Mouse (Mus musculus): Measurements from ENCODE around the gene Plxnb1. TPM values are rescaled to one million over a fixed set of nuclear protein-coding genes. Genes with fewer than 3 reads are reported as not detected.

The Plxnb1 gene
- polyA plus RNA-seq, 1 experiment from 2014 or later = 11.2 TPM

DNA sequence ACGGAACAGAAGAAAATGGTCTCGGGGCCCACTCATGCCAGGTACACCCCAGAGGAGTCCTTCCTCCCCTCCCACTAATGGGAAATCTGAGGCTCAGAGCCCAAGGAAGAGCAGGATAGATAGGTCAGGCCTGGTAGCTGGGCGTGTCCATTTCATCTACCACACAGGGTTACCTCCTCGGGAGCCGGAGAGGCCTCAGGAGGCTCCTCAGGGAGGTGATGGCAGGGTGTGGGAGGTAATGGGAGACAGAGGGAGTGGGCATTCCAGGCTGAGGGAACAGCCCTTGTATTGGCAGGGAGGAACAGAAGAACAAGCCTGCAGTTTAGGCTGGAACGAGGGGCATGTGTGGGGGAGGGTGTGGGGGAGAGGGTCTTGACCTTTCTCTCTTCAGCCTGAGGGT lies 1.7 kb downstream of the Plxnb1 start:
- Histone ChIP-seq H3K27me3 (no peaks in the 10 kb centered on the region), H3K36me3 (peaks cover 22% of the 10 kb centered on the region), H3K4me2 (peak overlapping the region; percentile 81), H3K9me3 (no peaks in the 10 kb centered on the region), H3K9ac (peak overlapping the region; percentile 8; the same call in 1 of the 2 replicates), H3K4me3 (peak overlapping the region; percentile 70), H3K4me1 (peaks cover 52% of the 10 kb centered on the region), H3K27ac (peak overlapping the region; percentile 100)
- WGBS = 20% methylated on average over 6 of the region's 6 CpGs
- no peak for ATAC-seq (ENCODE audit: insufficient number of reproducible peaks, low FRiP score, low TSS enrichment, low read depth)

DNA sequence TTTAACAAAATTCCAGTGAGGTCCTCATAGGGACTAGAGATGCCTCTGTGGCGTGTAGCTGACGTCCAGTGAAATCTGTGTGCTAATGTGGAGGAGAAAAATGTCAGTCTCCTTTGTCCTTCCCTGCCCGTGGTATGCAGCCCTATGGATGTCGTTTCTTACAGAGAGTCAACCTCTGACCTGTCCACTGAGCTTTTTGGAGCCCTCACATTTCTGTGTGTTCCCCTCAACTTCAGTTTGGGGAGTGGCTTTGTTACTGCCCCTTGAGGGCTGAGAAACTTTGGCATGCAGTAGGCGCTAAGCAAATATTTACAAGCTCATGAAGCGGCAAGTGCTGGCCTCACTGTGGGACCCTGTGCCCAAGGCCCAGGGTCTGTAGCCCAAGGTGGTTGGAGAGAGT lies 2.1 kb downstream of the Plxnb1 start:
- WGBS = 21% methylated on average over 6 of the region's 6 CpGs
- no peaks in the 10 kb centered on the region for H3K9me3 ChIP-seq
- peak overlapping the region; percentile 100 for H3K27ac ChIP-seq
- H3K27me3 ChIP-seq = no peaks in the 10 kb centered on the region
- H3K9ac ChIP-seq = peak overlapping the region; percentile 8; the same call in 1 of the 2 replicates
- peak overlapping the region; percentile 81 for H3K4me2 ChIP-seq
- H3K4me1 ChIP-seq = peaks cover 52% of the 10 kb centered on the region
- peak overlapping the region; percentile 70 for H3K4me3 ChIP-seq
- H3K36me3 ChIP-seq = peaks cover 23% of the 10 kb centered on the region
- no peak for ATAC-seq (ENCODE audit: insufficient number of reproducible peaks, low FRiP score, low TSS enrichment, low read depth)

- Histone ChIP-seq H3K4me1 (peaks cover 52% of the 10 kb centered on the region), H3K9me3 (no peaks in the 10 kb centered on the region), H3K9ac (no peak overlapping the region), H3K36me3 (peaks cover 24% of the 10 kb centered on the region), H3K27ac (peak overlapping the region; percentile 100), H3K4me3 (peak overlapping the region; percentile 11; the same call in 1 of the 2 replicates), H3K27me3 (no peaks in the 10 kb centered on the region), H3K4me2 (peak overlapping the region; percentile 81)
- peak; percentile 38; the same call in 1 of the 2 replicates for ATAC-seq (ENCODE audit: insufficient number of reproducible peaks, low FRiP score, low TSS enrichment, low read depth)
- 56% methylated on average over 5 of the region's 5 CpGs for WGBS
These were observed 2.6 kb downstream of the Plxnb1 start for GRCm38 (mm10) chr9:109097831-109098230.

DNA sequence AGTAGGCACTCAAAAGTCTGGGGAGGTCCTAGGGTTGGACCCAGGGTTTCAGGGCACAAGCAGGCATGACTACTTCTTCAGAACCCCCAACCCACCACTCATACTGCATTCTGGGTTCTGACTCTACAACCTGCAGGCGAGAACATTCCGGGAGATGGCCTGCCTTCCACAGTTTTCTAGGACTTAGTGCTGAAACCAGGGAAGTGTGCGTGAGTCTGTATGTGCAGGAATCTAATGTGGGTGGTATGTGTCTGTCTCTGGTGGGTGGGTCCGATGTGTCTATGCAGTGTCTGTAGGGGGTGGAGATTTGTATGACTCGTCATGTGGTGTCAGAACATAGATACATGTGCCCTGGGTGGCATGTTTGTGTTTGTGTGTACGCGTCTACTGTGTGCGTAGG lies 3.2 kb downstream of the Plxnb1 start:
- peak overlapping the region; percentile 81 for H3K4me2 ChIP-seq
- peak overlapping the region; percentile 100 for H3K27ac ChIP-seq
- peaks cover 52% of the 10 kb centered on the region for H3K4me1 ChIP-seq
- peak overlapping the region; percentile 11 for H3K4me3 ChIP-seq
- no peaks in the 10 kb centered on the region for H3K9me3 ChIP-seq
- no peak for ATAC-seq (ENCODE audit: insufficient number of reproducible peaks, low FRiP score, low TSS enrichment, low read depth)
- 80% methylated on average over 8 of the region's 8 CpGs for WGBS
- peaks cover 26% of the 10 kb centered on the region for H3K36me3 ChIP-seq
- no peaks in the 10 kb centered on the region for H3K27me3 ChIP-seq
- no peak overlapping the region for H3K9ac ChIP-seq

- H3K4me1 ChIP-seq = peaks cover 49% of the 10 kb centered on the region
- H3K4me3 ChIP-seq = peak overlapping the region; percentile 8
- 0 out of 2 replicates have a peak, but pooled peaks have one; percentile 16 for ATAC-seq (ENCODE audit: insufficient number of reproducible peaks, low FRiP score, low TSS enrichment, low read depth)
- no peak overlapping the region for H3K9ac ChIP-seq
- H3K27me3 ChIP-seq = no peaks in the 10 kb centered on the region
- H3K36me3 ChIP-seq = peaks cover 32% of the 10 kb centered on the region
- 34% methylated on average over 6 of the region's 6 CpGs for WGBS
- H3K4me2 ChIP-seq = peak overlapping the region; percentile 81
- H3K27ac ChIP-seq = peak overlapping the region; percentile 100
- no peaks in the 10 kb centered on the region for H3K9me3 ChIP-seq
These were observed 3.8 kb downstream of the Plxnb1 start for GRCm38 (mm10) chr9:109098969-109099368.

GRCm38 (mm10) chr9:109100307-109100928 lies 5.2 kb downstream of the Plxnb1 start:
- no peak overlapping the region for H3K4me2 ChIP-seq
- no peak overlapping the region for H3K4me3 ChIP-seq
- no peak for ATAC-seq (ENCODE audit: insufficient number of reproducible peaks, low FRiP score, low TSS enrichment, low read depth)
- no peak overlapping the region for H3K27ac ChIP-seq
- H3K36me3 ChIP-seq = peaks cover 41% of the 10 kb centered on the region
- H3K9me3 ChIP-seq = no peaks in the 10 kb centered on the region
- H3K27me3 ChIP-seq = no peaks in the 10 kb centered on the region
- WGBS = 84% methylated on average over 20 of the region's 20 CpGs
- H3K9ac ChIP-seq = no peak overlapping the region
- H3K4me1 ChIP-seq = peaks cover 50% of the 10 kb centered on the region

DNA sequence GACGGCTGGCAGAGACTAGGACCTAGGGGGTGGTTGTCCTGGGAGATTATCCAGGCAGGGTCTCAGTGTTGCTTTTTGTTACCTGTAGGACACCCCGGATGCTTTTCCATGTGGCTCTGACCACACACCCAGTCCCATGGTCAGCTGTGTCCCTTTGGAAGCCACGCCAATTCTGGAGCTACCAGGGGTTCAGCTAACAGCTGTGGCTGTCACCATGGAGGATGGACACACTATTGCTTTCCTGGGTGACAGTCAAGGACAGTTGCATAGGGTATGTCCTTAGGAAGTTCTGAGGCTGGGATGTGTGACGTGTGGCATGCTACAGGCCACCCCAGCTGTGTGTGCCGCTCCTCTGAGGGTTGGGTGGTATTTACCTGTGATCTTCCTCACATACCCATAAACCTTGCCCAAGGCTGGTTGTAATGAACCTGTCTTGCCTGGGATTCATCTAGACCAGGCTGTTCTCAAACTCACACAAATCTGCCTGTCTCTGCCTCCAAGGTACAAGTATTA lies 6.8 kb downstream of the Plxnb1 start:
- Histone ChIP-seq H3K4me2 (no peak overlapping the region), H3K4me3 (no peak overlapping the region), H3K27ac (no peak overlapping the region), H3K9ac (no peak overlapping the region), H3K36me3 (peaks cover 56% of the 10 kb centered on the region), H3K4me1 (peaks cover 50% of the 10 kb centered on the region), H3K9me3 (no peaks in the 10 kb centered on the region), H3K27me3 (no peaks in the 10 kb centered on the region)
- 88% methylated on average over 5 of the region's 5 CpGs for WGBS
- no peak for ATAC-seq (ENCODE audit: insufficient number of reproducible peaks, low FRiP score, low TSS enrichment, low read depth)

DNA sequence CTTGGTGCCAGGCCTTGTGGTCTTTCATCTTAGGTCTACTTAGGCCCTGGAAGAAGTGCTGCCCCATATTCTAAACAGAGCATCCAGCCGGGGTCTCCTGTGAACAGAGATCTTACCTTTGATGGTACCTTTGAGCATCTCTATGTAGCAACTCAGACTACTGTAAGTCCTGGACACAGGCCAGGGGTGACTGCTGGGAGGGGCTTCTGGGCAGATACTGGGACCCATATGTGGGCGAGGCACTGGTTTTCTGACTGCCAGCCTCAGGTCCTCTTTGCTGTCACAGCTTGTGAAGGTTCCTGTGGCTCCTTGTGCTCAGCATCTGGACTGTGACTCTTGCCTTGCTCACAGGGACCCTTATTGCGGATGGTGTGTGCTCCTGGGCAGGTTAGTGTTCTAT lies 7.4 kb downstream of the Plxnb1 start:
- H3K4me3 ChIP-seq = no peak overlapping the region
- 89% methylated on average over 3 of the region's 3 CpGs for WGBS
- no peak overlapping the region for H3K27ac ChIP-seq
- no peak overlapping the region for H3K4me2 ChIP-seq
- H3K36me3 ChIP-seq = peaks cover 56% of the 10 kb centered on the region
- ATAC-seq (ENCODE audit: insufficient number of reproducible peaks, low FRiP score, low TSS enrichment, low read depth) = no peak
- H3K9ac ChIP-seq = no peak overlapping the region
- H3K27me3 ChIP-seq = no peaks in the 10 kb centered on the region
- peaks cover 46% of the 10 kb centered on the region for H3K4me1 ChIP-seq
- H3K9me3 ChIP-seq = no peaks in the 10 kb centered on the region

DNA sequence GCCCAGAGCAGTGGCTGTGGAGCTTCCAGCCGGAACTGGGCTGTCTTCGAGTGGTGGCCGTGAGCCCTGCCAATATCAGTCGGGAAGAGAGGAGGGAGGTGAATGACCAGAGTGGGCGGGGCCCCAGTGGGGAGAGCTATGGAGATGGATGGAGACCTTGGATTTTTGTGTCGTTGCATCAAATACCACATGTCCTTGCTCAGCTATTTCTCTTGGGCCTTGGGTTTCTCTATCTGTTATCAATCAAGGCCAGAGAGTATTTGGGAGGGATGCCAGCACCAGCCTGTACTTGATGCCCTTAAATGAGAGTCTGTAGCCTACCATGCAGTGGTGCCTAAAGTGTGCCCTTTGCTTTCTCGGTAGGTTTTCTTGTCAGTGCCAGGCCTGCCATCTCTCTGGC lies 8.1 kb downstream of the Plxnb1 start:
- no peak overlapping the region for H3K27ac ChIP-seq
- ATAC-seq (ENCODE audit: insufficient number of reproducible peaks, low FRiP score, low TSS enrichment, low read depth) = no peak
- H3K9me3 ChIP-seq = no peaks in the 10 kb centered on the region
- H3K4me3 ChIP-seq = no peak overlapping the region
- no peak overlapping the region for H3K4me2 ChIP-seq
- H3K4me1 ChIP-seq = peaks cover 39% of the 10 kb centered on the region
- no peak overlapping the region for H3K9ac ChIP-seq
- no peaks in the 10 kb centered on the region for H3K27me3 ChIP-seq
- peaks cover 62% of the 10 kb centered on the region for H3K36me3 ChIP-seq
- WGBS = 74% methylated on average over 7 of the region's 7 CpGs

DNA sequence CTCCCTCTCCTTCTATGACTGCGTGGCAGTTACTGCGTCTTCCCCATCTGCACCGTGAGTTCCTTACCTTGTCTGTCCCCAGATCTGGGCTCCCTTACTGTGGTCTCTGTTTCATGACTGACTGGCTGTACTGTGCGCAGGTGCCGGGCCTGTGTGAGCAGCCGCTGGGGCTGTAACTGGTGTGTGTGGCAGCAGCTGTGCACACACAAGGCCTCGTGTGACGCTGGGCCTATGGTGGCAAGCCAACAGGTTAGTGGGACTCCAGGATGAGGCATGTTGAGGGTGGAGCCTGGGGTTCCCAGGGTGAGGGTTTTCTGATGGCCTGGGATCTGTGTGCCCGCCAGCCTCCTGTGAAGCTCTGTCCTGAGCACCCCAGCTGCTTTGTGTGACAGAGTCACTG lies 8.9 kb downstream of the Plxnb1 start:
- Histone ChIP-seq H3K27ac (no peak overlapping the region), H3K9ac (no peak overlapping the region), H3K36me3 (peaks cover 71% of the 10 kb centered on the region), H3K9me3 (no peaks in the 10 kb centered on the region), H3K4me3 (no peak overlapping the region), H3K4me1 (peaks cover 30% of the 10 kb centered on the region), H3K4me2 (no peak overlapping the region), H3K27me3 (no peaks in the 10 kb centered on the region)
- 86% methylated on average over 9 of the region's 9 CpGs for WGBS
- no peak for ATAC-seq (ENCODE audit: insufficient number of reproducible peaks, low FRiP score, low TSS enrichment, low read depth)

DNA sequence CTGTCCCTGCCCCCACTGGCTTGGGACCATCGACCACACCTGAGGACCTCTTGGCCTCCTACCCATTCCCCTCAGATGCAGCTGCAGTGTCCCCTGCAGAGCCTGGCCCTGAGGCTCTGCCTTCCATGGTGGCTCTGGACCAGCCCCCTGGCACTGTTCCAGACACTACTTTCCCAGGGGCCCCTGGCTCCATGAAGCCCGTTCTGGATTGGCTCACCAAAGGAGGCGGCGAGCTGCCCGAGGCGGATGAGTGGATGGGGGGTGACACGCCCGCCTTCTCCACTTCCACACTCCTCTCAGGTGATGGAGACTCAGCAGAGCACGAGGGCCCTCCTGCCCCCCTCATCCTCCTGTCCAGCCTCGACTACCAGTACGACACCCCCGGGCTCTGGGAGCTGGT lies 9.8 kb downstream of the Plxnb1 start:
- no peaks in the 10 kb centered on the region for H3K27me3 ChIP-seq
- H3K27ac ChIP-seq = no peak overlapping the region; the same call in 1 of the 2 replicates
- H3K4me2 ChIP-seq = no peak overlapping the region
- no peaks in the 10 kb centered on the region for H3K9me3 ChIP-seq
- H3K4me3 ChIP-seq = no peak overlapping the region
- H3K4me1 ChIP-seq = peaks cover 23% of the 10 kb centered on the region
- no peak overlapping the region for H3K9ac ChIP-seq
- 0 out of 2 replicates have a peak, but pooled peaks have one; percentile 13 for ATAC-seq (ENCODE audit: insufficient number of reproducible peaks, low FRiP score, low TSS enrichment, low read depth)
- WGBS = 67% methylated on average over 12 of the region's 12 CpGs
- peaks cover 78% of the 10 kb centered on the region for H3K36me3 ChIP-seq

- no peak overlapping the region for H3K4me2 ChIP-seq
- H3K9me3 ChIP-seq = no peaks in the 10 kb centered on the region
- WGBS = 92% methylated on average over 12 of the region's 12 CpGs
- H3K9ac ChIP-seq = no peak overlapping the region
- H3K36me3 ChIP-seq = peaks cover 80% of the 10 kb centered on the region
- peaks cover 23% of the 10 kb centered on the region for H3K4me1 ChIP-seq
- H3K27ac ChIP-seq = no peak overlapping the region
- no peaks in the 10 kb centered on the region for H3K27me3 ChIP-seq
- ATAC-seq (ENCODE audit: insufficient number of reproducible peaks, low FRiP score, low TSS enrichment, low read depth) = no peak
- H3K4me3 ChIP-seq = no peak overlapping the region
These were observed 10.5 kb downstream of the Plxnb1 start for GRCm38 (mm10) chr9:109105648-109106047.

Data from limb, embryonic 15.5 days (tissue).